Mouse (Mus musculus) hindbrain, embryonic 10.5 days (tissue): ENCODE results near the gene Trak1. TPM values are rescaled to one million over a fixed set of nuclear protein-coding genes. Genes with fewer than 3 reads are reported as not detected.

Experiments used
- DNase-seq: peaks from one replicate; pipeline ENCODE4 v3.0.0-alpha.2; 2017; ENCODE audit warnings: low spot score
- H3K27ac ChIP-seq: fragments of 300-500 bp; sonication (generic); 2 replicates; pipeline ENCODE4 v1.5.1; 2016; ENCODE audit warnings: mild to moderate bottlenecking, moderate library complexity
- H3K27me3 ChIP-seq: fragments of 300-500 bp; sonication (generic); 2 replicates; pipeline ENCODE4 v1.6.1; 2016; ENCODE audit warnings: mild to moderate bottlenecking; ENCODE audit not compliant: poor library complexity, insufficient read depth, severe bottlenecking
- H3K36me3 ChIP-seq: fragments of 300-500 bp; sonication (generic); 2 replicates; pipeline ENCODE4 v1.6.1; 2016; ENCODE audit warnings: mild to moderate bottlenecking, moderate library complexity
- H3K4me1 ChIP-seq: fragments of 300-500 bp; sonication (generic); replicated peaks from 2 replicates; pipeline ENCODE4 v1.6.1; 2016; ENCODE audit warnings: mild to moderate bottlenecking
- H3K4me3 ChIP-seq: fragments of 300-500 bp; sonication (generic); 2 replicates; pipeline ENCODE4 v1.5.1; 2016; ENCODE audit warnings: mild to moderate bottlenecking, moderate library complexity
- H3K9me3 ChIP-seq: fragments of 300-500 bp; sonication (generic); 2 replicates; pipeline ENCODE4 v1.6.1; 2016; ENCODE audit warnings: mild to moderate bottlenecking, moderate library complexity
- WGBS: fragments of 180-500 bp; shearing (Covaris S2); methylation state at CpG from one replicate; pipeline ENCODE4 v1.1.7; 2016; 5-methylcytosine and 5-hydroxymethylcytosine counted together
- polyA plus RNA-seq: library from polyadenylated mRNA; unstranded; fragments of >200 nt; fragmentation: Nextera tagmentation; extraction: Ambion mirVana; gene quantifications from 2 replicates; pipeline ENCODE4 v1.2.1, GENCODE M21; 2016

The Trak1 gene
- polyA plus RNA-seq, 1 experiment from 2014 or later: 33.1 TPM

- Histone ChIP-seq H3K4me1 (peaks cover 63% of the 10 kb centered on the region), H3K36me3 (peaks cover 8% of the 10 kb centered on the region), H3K4me3 (no peak overlapping the region), H3K27ac (peak overlapping the region; percentile 92), H3K27me3 (no peaks in the 10 kb centered on the region), H3K9me3 (no peaks in the 10 kb centered on the region)
- WGBS: 64% methylated on average over 3 of the region's 3 CpGs
- DNase-seq: no peak
These were observed 62.1 kb downstream of the Trak1 start for GRCm38 (mm10) chr9:121359266-121359972.

- 7% methylated on average over 12 of the region's 12 CpGs for WGBS
- H3K27ac ChIP-seq: peak overlapping the region; percentile 92
- H3K36me3 ChIP-seq: peaks cover 18% of the 10 kb centered on the region
- no peaks in the 10 kb centered on the region for H3K27me3 ChIP-seq
- peaks cover 59% of the 10 kb centered on the region for H3K4me1 ChIP-seq
- no peaks in the 10 kb centered on the region for H3K9me3 ChIP-seq
- peak; percentile 52 for DNase-seq
- peak overlapping the region; percentile 27 for H3K4me3 ChIP-seq
These were observed 63.1 kb downstream of the Trak1 start for GRCm38 (mm10) chr9:121360327-121360954.

DNA sequence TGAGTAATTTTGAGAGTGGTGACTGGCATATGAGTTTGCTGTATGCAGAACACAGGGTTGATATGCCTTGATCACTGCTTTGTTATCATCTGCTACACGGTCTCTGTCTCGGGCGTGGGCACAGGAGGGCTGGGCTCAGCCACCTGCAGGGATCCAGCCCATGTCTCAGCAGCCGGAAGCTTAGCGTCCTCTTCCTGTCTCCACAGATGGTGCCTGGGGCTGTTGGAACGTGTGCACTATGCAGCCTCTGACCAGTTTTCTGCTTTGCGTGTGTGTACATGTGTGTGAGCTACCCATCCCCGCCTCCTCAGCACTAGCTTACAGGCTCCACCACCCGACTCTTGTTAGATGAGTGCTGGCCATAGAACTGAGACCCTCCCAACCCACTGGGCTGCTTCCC lies 63.7 kb downstream of the Trak1 start:
- Histone ChIP-seq H3K4me1 (peaks cover 58% of the 10 kb centered on the region), H3K27ac (peak overlapping the region; percentile 92), H3K4me3 (peak overlapping the region; percentile 27; the same call in 1 of the 2 replicates), H3K9me3 (no peaks in the 10 kb centered on the region), H3K36me3 (peaks cover 24% of the 10 kb centered on the region), H3K27me3 (no peaks in the 10 kb centered on the region)
- WGBS: 47% methylated on average over 9 of the region's 9 CpGs
- DNase-seq: peak; percentile 27

DNA sequence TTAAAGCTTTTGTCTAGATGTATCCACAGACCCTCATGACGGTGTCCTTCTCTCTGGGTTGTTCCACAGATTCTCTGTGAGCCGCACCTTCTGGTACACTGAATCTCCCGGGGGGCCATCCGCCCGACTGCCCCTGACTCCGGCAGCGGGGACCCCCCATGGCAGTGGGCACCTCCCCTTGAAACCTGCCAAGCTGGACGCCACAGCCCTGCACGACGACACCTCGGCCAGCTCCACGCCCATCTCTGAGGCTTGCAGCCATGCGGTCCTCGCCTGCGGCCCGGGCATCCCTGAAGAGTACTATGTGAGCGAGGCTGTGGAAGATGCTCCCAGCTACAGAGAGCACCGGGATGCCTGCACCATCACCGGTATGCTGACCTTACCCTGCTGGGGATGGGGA lies 66.6 kb downstream of the Trak1 start:
- peak overlapping the region; percentile 64 for H3K27ac ChIP-seq
- peaks cover 51% of the 10 kb centered on the region for H3K4me1 ChIP-seq
- no peaks in the 10 kb centered on the region for H3K9me3 ChIP-seq
- DNase-seq: no peak
- H3K36me3 ChIP-seq: peaks cover 49% of the 10 kb centered on the region
- no peaks in the 10 kb centered on the region for H3K27me3 ChIP-seq
- 75% methylated on average over 19 of the region's 19 CpGs for WGBS
- no peak overlapping the region for H3K4me3 ChIP-seq

DNA sequence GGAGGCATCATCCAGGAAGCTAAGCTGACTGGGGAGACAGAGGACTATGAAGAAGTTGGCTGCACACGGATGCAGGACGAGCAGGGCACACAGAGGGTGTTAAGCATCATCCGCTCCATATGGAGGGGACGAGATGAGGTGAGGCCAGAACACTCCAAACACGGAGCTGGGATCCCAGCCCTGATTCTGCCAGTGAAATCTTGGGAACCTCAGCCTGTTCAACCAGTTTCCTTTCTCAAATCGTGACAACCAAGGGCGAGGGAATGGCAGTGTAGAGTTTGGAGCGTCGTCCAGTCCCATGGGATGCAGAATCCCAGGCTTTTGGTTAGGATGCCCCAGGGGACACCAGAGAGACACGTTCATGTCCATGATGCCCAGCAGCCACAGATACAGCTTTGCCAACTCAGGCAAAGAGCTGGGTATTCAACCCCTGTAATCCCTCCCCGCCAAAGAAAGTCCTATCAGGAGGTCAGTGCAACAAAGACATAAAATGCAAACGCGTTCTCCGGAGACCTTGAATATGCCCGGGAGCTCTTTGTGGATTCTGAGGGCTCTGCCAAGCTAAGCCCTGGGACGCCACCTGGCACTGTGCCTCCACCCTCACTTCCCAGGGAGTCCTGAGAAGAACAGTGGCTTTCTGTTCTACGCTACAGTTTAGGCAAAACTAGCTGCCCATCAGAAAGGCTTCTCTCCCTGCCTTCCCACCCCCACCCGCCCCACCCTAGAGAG lies 69.0 kb downstream of the Trak1 start:
- no peaks in the 10 kb centered on the region for H3K27me3 ChIP-seq
- WGBS: 74% methylated on average over 18 of the region's 18 CpGs

DNA sequence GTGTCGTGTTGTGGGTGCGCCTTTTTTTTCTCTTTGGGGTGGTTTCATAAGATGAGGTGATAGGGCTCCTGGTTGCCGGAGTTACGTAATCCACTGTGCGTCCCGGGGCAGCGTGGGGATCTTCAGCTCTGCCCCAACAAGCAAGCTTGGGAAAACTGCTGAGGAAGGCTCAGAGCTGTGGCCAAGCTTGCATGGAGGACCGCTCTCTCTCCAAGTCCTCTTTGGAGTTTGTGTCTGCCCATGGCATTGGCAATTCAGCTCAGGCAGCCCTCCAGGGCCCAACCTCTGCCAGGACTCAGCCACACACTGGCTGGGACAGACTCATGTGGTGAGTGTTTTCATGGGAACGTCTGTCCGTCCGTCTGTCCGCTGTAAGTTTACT lies 69.6 kb downstream of the Trak1 start:
- 75% methylated on average over 12 of the region's 12 CpGs for WGBS
- no peak overlapping the region for H3K4me3 ChIP-seq
- H3K27me3 ChIP-seq: no peaks in the 10 kb centered on the region
- no peaks in the 10 kb centered on the region for H3K9me3 ChIP-seq
- H3K36me3 ChIP-seq: peaks cover 49% of the 10 kb centered on the region
- H3K4me1 ChIP-seq: peaks cover 49% of the 10 kb centered on the region
- H3K27ac ChIP-seq: peak overlapping the region; percentile 35; the same call in 1 of the 2 replicates
- DNase-seq: no peak

More for the DNA sequence above, 69.0 kb downstream of the Trak1 start:
- H3K9me3 ChIP-seq: no peaks in the 10 kb centered on the region
- H3K4me1 ChIP-seq: peaks cover 47% of the 10 kb centered on the region
- H3K27ac ChIP-seq: peak overlapping the region; percentile 35; the same call in 1 of the 2 replicates
- DNase-seq: no peak
- no peak overlapping the region for H3K4me3 ChIP-seq
- H3K36me3 ChIP-seq: peaks cover 49% of the 10 kb centered on the region

GRCm38 (mm10) chr9:121369573-121369972 lies 72.3 kb downstream of the Trak1 start:
- Histone ChIP-seq H3K4me3 (no peak overlapping the region), H3K36me3 (peaks cover 39% of the 10 kb centered on the region), H3K27me3 (no peaks in the 10 kb centered on the region), H3K27ac (no peak overlapping the region), H3K9me3 (no peaks in the 10 kb centered on the region), H3K4me1 (peaks cover 66% of the 10 kb centered on the region)
- DNase-seq: no peak
- WGBS: 79% methylated on average over 6 of the region's 6 CpGs

GRCm38 (mm10) chr9:121371346-121371891 lies 74.1 kb downstream of the Trak1 start:
- peaks cover 56% of the 10 kb centered on the region for H3K4me1 ChIP-seq
- DNase-seq: peak; percentile 95
- peaks cover 21% of the 10 kb centered on the region for H3K36me3 ChIP-seq
- H3K4me3 ChIP-seq: peak overlapping the region; percentile 47
- H3K27ac ChIP-seq: peak overlapping the region; percentile 92
- under 1% methylated on average over 15 of the region's 18 CpGs for WGBS
- H3K27me3 ChIP-seq: no peaks in the 10 kb centered on the region
- no peaks in the 10 kb centered on the region for H3K9me3 ChIP-seq

DNA sequence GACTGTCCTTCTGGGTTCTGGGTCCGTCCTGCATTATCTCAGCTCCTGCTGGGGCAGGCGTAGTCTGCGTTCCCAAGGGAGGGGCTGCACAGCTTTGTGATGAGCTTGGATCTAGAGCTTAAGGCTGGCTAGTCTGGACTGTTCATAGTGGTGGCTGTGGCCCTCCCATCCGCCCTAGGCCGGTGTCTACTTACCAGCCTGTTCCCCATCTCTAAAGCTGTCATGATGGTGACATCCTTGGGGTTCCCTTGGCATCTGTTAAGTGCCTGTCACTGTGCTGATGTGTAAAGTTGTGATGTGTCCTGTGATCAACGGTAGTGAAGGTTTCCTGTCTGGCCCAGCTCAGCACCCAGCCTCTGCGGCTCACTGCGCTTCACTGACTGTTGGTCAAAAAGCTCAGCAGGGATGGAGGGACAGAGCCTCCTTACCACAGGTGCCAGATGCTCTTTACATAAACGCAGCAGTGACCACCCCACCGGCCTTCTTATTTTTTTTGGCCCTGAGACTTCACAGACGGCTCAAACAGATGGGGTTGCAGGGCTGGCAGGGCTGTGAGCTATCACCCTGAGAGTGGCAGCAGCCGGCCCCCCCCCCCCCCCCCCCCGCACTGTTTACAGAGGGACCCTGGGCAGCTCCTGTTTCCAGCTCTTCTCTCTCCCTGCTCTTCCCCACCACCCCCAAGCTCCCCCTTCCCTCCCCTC lies 74.8 kb downstream of the Trak1 start:
- Histone ChIP-seq H3K4me1 (peaks cover 50% of the 10 kb centered on the region), H3K9me3 (no peaks in the 10 kb centered on the region), H3K36me3 (peaks cover 14% of the 10 kb centered on the region), H3K4me3 (peak overlapping the region; percentile 47), H3K27me3 (no peaks in the 10 kb centered on the region), H3K27ac (peak overlapping the region; percentile 92)
- WGBS: 3% methylated on average over 11 of the region's 13 CpGs
- peak; percentile 43 for DNase-seq

GRCm38 (mm10) chr9:121373107-121373506 lies 75.8 kb downstream of the Trak1 start:
- Histone ChIP-seq H3K9me3 (no peaks in the 10 kb centered on the region), H3K27me3 (no peaks in the 10 kb centered on the region)

DNA sequence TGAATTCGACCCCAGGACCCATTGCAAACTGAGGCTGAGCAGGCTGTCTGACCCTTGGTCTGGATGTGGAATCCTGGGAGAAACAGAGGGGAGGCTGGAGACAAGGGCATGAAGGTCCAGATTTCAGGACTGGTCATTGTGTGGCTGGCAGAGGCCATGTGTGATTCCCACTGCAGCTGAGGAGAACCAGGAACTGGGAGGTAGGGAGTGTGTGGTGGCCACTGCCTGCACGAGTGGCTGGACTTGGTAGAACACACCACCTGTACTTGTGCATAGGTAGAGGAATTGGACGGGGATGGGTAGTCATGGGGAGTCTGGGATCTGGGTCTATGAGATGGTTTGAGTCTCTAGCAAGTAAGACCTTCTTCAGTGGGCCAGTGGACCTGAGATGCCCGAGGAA lies 76.2 kb downstream of the Trak1 start:
- WGBS: 53% methylated on average over 4 of the region's 4 CpGs
- Histone ChIP-seq H3K4me1 (peaks cover 49% of the 10 kb centered on the region), H3K4me3 (no peak overlapping the region), H3K36me3 (peaks cover 11% of the 10 kb centered on the region), H3K27me3 (no peaks in the 10 kb centered on the region), H3K9me3 (no peaks in the 10 kb centered on the region), H3K27ac (peak overlapping the region; percentile 92)
- no peak for DNase-seq

More at GRCm38 (mm10) chr9:121373107-121373506, 75.8 kb downstream of the Trak1 start:
- H3K4me1 ChIP-seq: peaks cover 49% of the 10 kb centered on the region
- DNase-seq: no peak
- no peak overlapping the region for H3K4me3 ChIP-seq
- H3K27ac ChIP-seq: peak overlapping the region; percentile 92
- H3K36me3 ChIP-seq: peaks cover 14% of the 10 kb centered on the region
- 23% methylated on average over 13 of the region's 13 CpGs for WGBS
